Mouse (Mus musculus): Measurements from ENCODE around the gene Fmo5.

DNA sequence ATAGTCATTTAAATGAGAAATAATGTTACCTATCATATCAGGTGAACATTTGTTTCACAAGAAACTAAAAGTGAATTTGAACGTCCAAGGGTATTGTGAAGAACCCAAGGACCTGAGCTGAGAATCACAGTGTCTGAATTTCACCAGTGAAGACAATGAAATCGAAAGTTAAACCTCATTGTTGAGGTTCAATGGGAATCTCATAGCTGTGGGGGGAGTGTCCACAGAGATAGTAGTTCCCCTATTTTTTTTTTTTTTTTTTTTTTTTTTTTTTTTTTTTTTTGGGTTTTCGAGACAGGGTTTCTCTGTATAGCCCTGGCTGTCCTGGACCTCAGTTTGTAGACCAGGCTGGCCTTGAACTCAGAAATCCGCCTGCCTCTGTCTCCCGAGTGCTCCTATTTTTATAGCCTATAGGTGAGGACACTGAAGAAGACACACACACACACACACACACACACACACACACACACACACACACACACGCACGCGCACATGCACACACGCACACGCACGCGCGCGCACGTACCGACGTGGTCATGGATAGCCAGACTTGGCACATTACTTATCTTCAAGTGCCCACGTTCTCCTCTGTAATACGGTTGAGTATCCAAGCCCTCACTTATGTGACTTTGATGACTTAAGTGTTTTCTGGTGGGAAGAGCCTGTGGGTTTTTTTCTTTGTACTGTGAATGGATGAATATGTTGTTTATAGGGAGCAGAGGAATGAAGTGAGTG is 11.3 kb upstream of the Fmo5 start:
- no peak for TF ChIP-seq CTCF (IDR thresholded peaks at IDR 0.05; ENCODE audit: extremely low read depth, insufficient read depth, insufficient read length, insufficient replicate concordance)
- no peak for TF ChIP-seq POLR2A (IDR thresholded peaks at IDR 0.05; ENCODE audit: low read depth, low read length)

All from spleen, adult 2 months (tissue).